Mouse (Mus musculus) stomach, embryonic 15.5 days (tissue): ENCODE data around the gene Stpg1. TPM values are rescaled to one million over a fixed set of nuclear protein-coding genes. Genes with fewer than 3 reads are reported as not detected.

Source experiments
- ATAC-seq: fragments of 200-750 bp; cut with Nextera tagmentation; 2 replicates; pipeline ENCODE4 v1.8.0; 2017; ENCODE audit warnings: low read depth, moderate number of reproducible peaks, moderate TSS enrichment; ENCODE audit not compliant: insufficient read depth, low FRiP score
- H3K27ac ChIP-seq: fragments of 300-500 bp; sonication (generic); 2 replicates; pipeline ENCODE4 v1.5.1; 2015; ENCODE audit warnings: mild to moderate bottlenecking, inconsistent platforms
- H3K27me3 ChIP-seq: fragments of 300-500 bp; sonication (generic); replicated peaks from 2 replicates; pipeline ENCODE4 v1.6.1; 2015; ENCODE audit warnings: inconsistent platforms
- H3K36me3 ChIP-seq: fragments of 300-500 bp; sonication (generic); 2 replicates; pipeline ENCODE4 v1.6.1; 2015; ENCODE audit warnings: inconsistent platforms
- H3K4me1 ChIP-seq: fragments of 300-500 bp; sonication (generic); 2 replicates; pipeline ENCODE4 v1.6.1; 2015; ENCODE audit warnings: inconsistent platforms
- H3K4me2 ChIP-seq: fragments of 300-500 bp; sonication (generic); 2 replicates; pipeline ENCODE4 v1.6.1; 2015; ENCODE audit warnings: mild to moderate bottlenecking, inconsistent platforms
- H3K4me3 ChIP-seq: fragments of 300-500 bp; sonication (generic); replicated peaks from 2 replicates; pipeline ENCODE4 v1.5.1; 2015; ENCODE audit warnings: inconsistent platforms
- H3K9ac ChIP-seq: fragments of 300-500 bp; sonication (generic); 2 replicates; pipeline ENCODE4 v1.6.1; 2015; ENCODE audit warnings: inconsistent platforms
- H3K9me3 ChIP-seq: fragments of 300-500 bp; sonication (generic); 2 replicates; pipeline ENCODE4 v1.6.1; 2016; ENCODE audit warnings: inconsistent platforms
- WGBS: fragments of 180-500 bp; shearing (Covaris S2); methylation state at CpG from one replicate; pipeline ENCODE4 v1.1.7; 2015; 5-methylcytosine and 5-hydroxymethylcytosine counted together
- microRNA-seq: library from miRNA; unstranded; fragments of <30 nt; microRNA quantifications from one replicate; pipeline ENCODE4, GENCODE M21; 2016
- polyA plus RNA-seq: library from polyadenylated mRNA; unstranded; fragments of >200 nt; fragmentation: Nextera tagmentation; extraction: Ambion mirVana; gene quantifications from 2 replicates; pipeline ENCODE4 v1.2.1, GENCODE M21; 2015

Gene Stpg1
- polyA plus RNA-seq, 1 experiment from 2014 or later: 0.27 TPM

- WGBS: 35% methylated on average over 12 of the region's 12 CpGs
- Histone ChIP-seq H3K9ac (no peak overlapping the region), H3K4me3 (no peak overlapping the region), H3K27me3 (no peaks in the 10 kb centered on the region), H3K27ac (no peak overlapping the region), H3K36me3 (no peaks in the 10 kb centered on the region), H3K4me1 (0 out of 2 replicates have a peak, but pooled peaks cover 2% of the 10 kb centered on the region), H3K4me2 (no peak overlapping the region), H3K9me3 (no peaks in the 10 kb centered on the region)
- ATAC-seq: no peak
Measured at GRCm38 (mm10) chr4:135581222-135581910, 86.8 kb downstream of the Stpg1 start.

- H3K4me3 ChIP-seq: no peak overlapping the region
- 74% methylated on average over 4 of the region's 4 CpGs for WGBS
- no peaks in the 10 kb centered on the region for H3K27me3 ChIP-seq
- no peak for ATAC-seq
- no peak overlapping the region for H3K27ac ChIP-seq
- no peaks in the 10 kb centered on the region for H3K9me3 ChIP-seq
- H3K4me1 ChIP-seq: peaks cover 7% of the 10 kb centered on the region; the same call in 1 of the 2 replicates
- H3K36me3 ChIP-seq: no peaks in the 10 kb centered on the region
- H3K4me2 ChIP-seq: no peak overlapping the region
- H3K9ac ChIP-seq: no peak overlapping the region
Measured at GRCm38 (mm10) chr4:135584838-135585237, 90.2 kb downstream of the Stpg1 start.

Small RNA genes within 50 kb of the gene (microRNA-seq; reads per million reads assigned to microRNA genes)
- gene Gm25317: not detected

Other genes with a start within 250 kb of the Stpg1 start
- gene Clic4, start 222.0 kb upstream of the Stpg1 start, polyA plus RNA-seq: 141 and 144 TPM in 2 replicates
- gene Srrm1, start 141.5 kb upstream of the Stpg1 start, polyA plus RNA-seq: 226 and 233 TPM in 2 replicates
- 19.0 and 21.9 TPM in 2 replicates for gene Ncmap, start 96.6 kb upstream of the Stpg1 start, polyA plus RNA-seq
- gene Rcan3, start 60.9 kb upstream of the Stpg1 start, polyA plus RNA-seq: 18.8 and 21.3 TPM in 2 replicates
- 4.5 and 4.7 TPM in 2 replicates for gene Nipal3, start 248 bp downstream of the Stpg1 start, polyA plus RNA-seq
- gene Grhl3, start 78.8 kb downstream of the Stpg1 start, polyA plus RNA-seq: 25.9 and 37.0 TPM in 2 replicates
- gene Ifnlr1, start 191.5 kb downstream of the Stpg1 start, polyA plus RNA-seq: 1.8 TPM in 2 replicates
- 2.0 and 2.8 TPM in 2 replicates for gene Il22ra1, start 233.4 kb downstream of the Stpg1 start, polyA plus RNA-seq